Mouse (Mus musculus) small intestine, adult 2 months (tissue): ENCODE measurements around the gene Olfr432. TPM values are rescaled to one million over a fixed set of nuclear protein-coding genes. Genes with fewer than 3 reads are reported as not detected.

ENCODE experiments used
- H3K27ac ChIP-seq: fragments of 200-500 bp; 2 replicates; pipeline ENCODE4 v1.5.1; 2012; ENCODE audit warnings: low read depth, low read length, control low read depth, inconsistent platforms; ENCODE audit not compliant: insufficient read depth
- H3K27me3 ChIP-seq: fragments of 200-500 bp; 2 replicates; pipeline ENCODE4 v1.6.1; 2012; ENCODE audit warnings: mild to moderate bottlenecking, moderate library complexity, low read length, inconsistent platforms; ENCODE audit not compliant: control insufficient read depth, insufficient read depth
- H3K36me3 ChIP-seq: fragments of 200-500 bp; 2 replicates; pipeline ENCODE4 v1.6.1; 2012; ENCODE audit warnings: mild to moderate bottlenecking, low read length, control low read depth, inconsistent platforms; ENCODE audit not compliant: control insufficient read depth, insufficient read depth
- H3K4me1 ChIP-seq: fragments of 200-500 bp; 2 replicates; pipeline ENCODE4 v1.6.1; 2012; ENCODE audit warnings: low read length, inconsistent platforms, mixed read lengths; ENCODE audit not compliant: control insufficient read depth, insufficient read depth, insufficient read length
- H3K4me3 ChIP-seq: fragments of 200-500 bp; 2 replicates; pipeline ENCODE4 v1.5.1; 2012; ENCODE audit warnings: low read depth, mild to moderate bottlenecking, control low read depth, inconsistent platforms, low read length, moderate library complexity
- CTCF ChIP-seq: fragments of 200-500 bp; IDR thresholded peaks from 2 replicates; pipeline ENCODE4 v1.5.1; 2012; ENCODE audit warnings: low read depth, mild to moderate bottlenecking, control low read depth, inconsistent platforms, low read length, moderate library complexity, mixed read lengths; ENCODE audit not compliant: insufficient replicate concordance, insufficient read length; ENCODE audit errors: extremely low read depth
- POLR2A ChIP-seq: fragments of 200-500 bp; IDR thresholded peaks from 2 replicates; pipeline ENCODE4 v1.6.1; 2012; ENCODE audit warnings: low read depth, mild to moderate bottlenecking, control low read depth, inconsistent platforms, low read length, moderate library complexity
- WGBS: fragments of 180-500 bp; shearing (Covaris S2); methylation state at CpG from one replicate; pipeline ENCODE4 v1.1.7; 2018; 5-methylcytosine and 5-hydroxymethylcytosine counted together
- polyA plus RNA-seq: library from polyadenylated mRNA; depleted of rRNA; stranded (reverse); fragments of >200 nt; gene quantifications from 2 replicates; pipeline ENCODE4 v1.2.3, GENCODE M21; 2012; rRNA removed

Gene Olfr432
- polyA plus RNA-seq, 1 experiment, result 0.34 TPM

DNA sequence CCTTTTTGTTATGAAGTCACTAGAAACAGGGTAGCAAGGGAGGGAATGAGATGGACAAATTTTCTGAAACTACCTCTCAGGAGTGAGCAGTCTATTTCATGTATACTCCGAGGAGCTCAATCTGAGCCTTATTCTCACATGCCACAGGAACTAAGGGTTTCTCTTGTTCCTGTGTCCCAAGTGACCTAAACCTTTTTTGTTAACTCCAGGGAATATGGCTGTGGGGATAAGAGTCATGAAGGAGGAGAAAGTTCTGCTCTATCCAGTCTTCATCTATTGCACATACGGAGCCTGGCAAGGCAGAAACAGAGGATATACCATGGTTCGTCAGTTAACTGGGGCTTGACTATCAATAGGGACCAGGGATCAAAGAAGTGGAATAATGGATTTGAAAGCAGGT is 17.3 kb downstream of the Olfr432 start, which contains the start of gene Olfr430:
TSS of gene Olfr430 (plus strand) at position 301 of the 400 bp plus-strand sequence.
- WGBS, result 90% methylated on average over 3 of the region's 3 CpGs
- no peaks in the 10 kb centered on the region for H3K27me3 ChIP-seq
- TF ChIP-seq POLR2A (no peak), CTCF (no peak)

DNA sequence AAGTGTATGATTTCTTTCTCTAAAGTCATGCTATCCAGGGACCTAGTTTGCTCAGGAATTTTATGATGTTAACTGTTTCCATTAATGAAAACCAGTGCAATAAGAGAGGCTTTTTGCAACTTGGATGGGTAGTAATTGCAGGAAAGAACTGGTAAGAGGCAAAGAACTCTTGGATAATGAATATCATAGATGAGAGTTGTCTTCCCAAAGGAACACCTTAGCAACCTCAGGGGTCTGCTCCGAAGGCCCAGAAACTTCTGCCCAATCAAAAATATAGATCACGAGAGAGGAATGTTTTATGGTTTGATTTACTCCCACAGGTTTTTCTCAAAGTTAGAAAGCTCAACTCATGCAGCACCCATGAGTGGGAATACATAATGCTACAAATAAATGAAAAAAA is 35.0 kb downstream of the Olfr432 start, which contains the start of gene Olfr429:
TSS of gene Olfr429 (plus strand) at position 301 of the 400 bp plus-strand sequence.
- Histone ChIP-seq H3K4me1 (no peaks in the 10 kb centered on the region), H3K36me3 (no peaks in the 10 kb centered on the region), H3K27ac (no peak within 1 kb of the TSS), H3K27me3 (no peaks in the 10 kb centered on the region), H3K4me3 (no peak within 1 kb of the TSS)
- WGBS, result 85% methylated on average over 2 of the region's 2 CpGs
- TF ChIP-seq CTCF, result no peak
- TF ChIP-seq POLR2A, result no peak

More for the DNA sequence above, 17.3 kb downstream of the Olfr432 start, which contains the start of gene Olfr430:
- H3K27ac ChIP-seq, result no peak within 1 kb of the TSS
- no peaks in the 10 kb centered on the region for H3K36me3 ChIP-seq
- no peaks in the 10 kb centered on the region for H3K4me1 ChIP-seq
- H3K4me3 ChIP-seq, result no peak within 1 kb of the TSS

DNA sequence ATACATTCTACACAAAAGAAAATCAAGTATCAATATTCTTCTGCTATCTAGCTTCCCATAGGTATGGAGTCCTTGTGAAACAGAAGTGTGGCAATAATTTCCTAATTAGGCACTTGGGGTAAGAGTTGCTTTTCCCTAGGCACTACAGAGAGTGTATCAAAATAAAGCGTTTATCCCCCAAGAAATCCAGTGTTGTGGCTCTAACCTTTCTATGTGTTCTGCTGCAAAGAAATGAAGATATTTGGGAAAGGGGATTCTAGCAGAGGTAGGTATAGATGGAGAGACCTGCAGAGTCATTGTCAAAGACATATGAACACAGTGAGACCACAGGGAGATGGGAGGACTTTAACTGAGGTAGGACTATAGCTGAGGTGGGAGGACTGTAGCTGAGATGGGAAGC is 47.6 kb downstream of the Olfr432 start, which contains the start of gene Olfr427:
TSS of gene Olfr427 (plus strand) at position 301 of the 400 bp plus-strand sequence.
- Histone ChIP-seq H3K27me3 (no peaks in the 10 kb centered on the region), H3K27ac (no peak within 1 kb of the TSS), H3K36me3 (no peaks in the 10 kb centered on the region), H3K4me1 (no peaks in the 10 kb centered on the region), H3K4me3 (no peak within 1 kb of the TSS)
- TF ChIP-seq POLR2A (no peak), CTCF (no peak)
- WGBS, result 87% methylated on average over 1 of the region's 1 CpGs

DNA sequence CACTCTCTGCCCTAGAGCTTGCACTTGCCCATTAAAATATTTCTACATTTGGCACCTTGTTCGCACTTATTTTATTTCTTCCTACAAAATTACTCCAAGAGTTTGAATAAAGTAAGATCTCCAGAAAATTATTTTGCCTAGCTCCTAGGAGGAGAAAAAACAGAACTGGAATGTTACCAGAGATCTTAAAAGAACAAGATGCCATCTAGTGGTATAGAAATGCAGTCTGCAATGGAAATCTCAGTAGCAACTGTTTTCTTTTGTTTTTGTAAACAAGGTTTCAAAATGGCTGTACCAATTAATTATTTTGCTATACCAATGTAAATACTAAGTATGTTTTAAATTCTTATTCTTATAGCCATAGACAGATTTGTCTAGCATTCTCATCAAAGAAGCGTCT is 54.7 kb downstream of the Olfr432 start:
- no peaks in the 10 kb centered on the region for H3K4me1 ChIP-seq
- H3K36me3 ChIP-seq, result no peaks in the 10 kb centered on the region
- no peak overlapping the region for H3K4me3 ChIP-seq
- H3K27me3 ChIP-seq, result no peaks in the 10 kb centered on the region
- H3K27ac ChIP-seq, result no peak overlapping the region
- WGBS, result 71% methylated on average over 2 of the region's 2 CpGs
- no peak for TF ChIP-seq POLR2A

Other genes with a start within 250 kb of the Olfr432 start
- gene Ifi211, start 136.2 kb upstream of the Olfr432 start, polyA plus RNA-seq, result 0.06 and 0.15 TPM in 2 replicates
- gene Mndal, start 106.7 kb upstream of the Olfr432 start, polyA plus RNA-seq, result 0.19 and 0.33 TPM in 2 replicates
- 1.4 and 2.3 TPM in 2 replicates for gene Ifi203, start 106.5 kb upstream of the Olfr432 start, polyA plus RNA-seq
- 0.10 TPM in 1 of 2 replicates, not detected in the other for gene Ifi202b, start 66.5 kb upstream of the Olfr432 start, polyA plus RNA-seq
- 0.06 and 0.10 TPM in 2 replicates for gene Ifi205, start 17.4 kb upstream of the Olfr432 start, polyA plus RNA-seq
- gene Olfr433, start 8.5 kb upstream of the Olfr432 start, polyA plus RNA-seq, result 0.10 and 0.11 TPM in 2 replicates
- not detected in 2 replicates for gene Olfr430, start 17.4 kb downstream of the Olfr432 start, polyA plus RNA-seq
- gene Olfr429, start 35.1 kb downstream of the Olfr432 start, polyA plus RNA-seq, result not detected in 2 replicates
- gene Olfr427, start 47.7 kb downstream of the Olfr432 start, polyA plus RNA-seq, result not detected in 2 replicates
- not detected in 2 replicates for gene Olfr231, start 72.0 kb downstream of the Olfr432 start, polyA plus RNA-seq
- gene Olfr424, start 82.3 kb downstream of the Olfr432 start, polyA plus RNA-seq, result 0.10 TPM in 1 of 2 replicates, not detected in the other
- not detected in 2 replicates for gene Olfr420, start 106.4 kb downstream of the Olfr432 start, polyA plus RNA-seq
- not detected in 2 replicates for gene Spta1, start 123.6 kb downstream of the Olfr432 start, polyA plus RNA-seq
- gene Olfr419, start 202.9 kb downstream of the Olfr432 start, polyA plus RNA-seq, result not detected in 2 replicates